Mouse (Mus musculus) small intestine, adult 2 months (tissue): ENCODE results near the gene Plek. TPM values are rescaled to one million over a fixed set of nuclear protein-coding genes. Genes with fewer than 3 reads are reported as not detected.

ENCODE experiments used
- H3K27ac ChIP-seq: fragments of 200-500 bp; 2 replicates; pipeline ENCODE4 v1.5.1; 2012; ENCODE audit warnings: low read depth, low read length, control low read depth, inconsistent platforms; ENCODE audit not compliant: insufficient read depth
- H3K27me3 ChIP-seq: fragments of 200-500 bp; 2 replicates; pipeline ENCODE4 v1.6.1; 2012; ENCODE audit warnings: mild to moderate bottlenecking, moderate library complexity, low read length, inconsistent platforms; ENCODE audit not compliant: control insufficient read depth, insufficient read depth
- H3K36me3 ChIP-seq: fragments of 200-500 bp; 2 replicates; pipeline ENCODE4 v1.6.1; 2012; ENCODE audit warnings: mild to moderate bottlenecking, low read length, control low read depth, inconsistent platforms; ENCODE audit not compliant: control insufficient read depth, insufficient read depth
- H3K4me1 ChIP-seq: fragments of 200-500 bp; 2 replicates; pipeline ENCODE4 v1.6.1; 2012; ENCODE audit warnings: low read length, inconsistent platforms, mixed read lengths; ENCODE audit not compliant: control insufficient read depth, insufficient read depth, insufficient read length
- H3K4me3 ChIP-seq: fragments of 200-500 bp; 2 replicates; pipeline ENCODE4 v1.5.1; 2012; ENCODE audit warnings: low read depth, mild to moderate bottlenecking, control low read depth, inconsistent platforms, low read length, moderate library complexity
- CTCF ChIP-seq: fragments of 200-500 bp; IDR thresholded peaks from 2 replicates; pipeline ENCODE4 v1.5.1; 2012; ENCODE audit warnings: low read depth, mild to moderate bottlenecking, control low read depth, inconsistent platforms, low read length, moderate library complexity, mixed read lengths; ENCODE audit not compliant: insufficient replicate concordance, insufficient read length; ENCODE audit errors: extremely low read depth
- POLR2A ChIP-seq: fragments of 200-500 bp; IDR thresholded peaks from 2 replicates; pipeline ENCODE4 v1.6.1; 2012; ENCODE audit warnings: low read depth, mild to moderate bottlenecking, control low read depth, inconsistent platforms, low read length, moderate library complexity
- WGBS: fragments of 180-500 bp; shearing (Covaris S2); methylation state at CpG from one replicate; pipeline ENCODE4 v1.1.7; 2018; 5-methylcytosine and 5-hydroxymethylcytosine counted together
- polyA plus RNA-seq: library from polyadenylated mRNA; depleted of rRNA; stranded (reverse); fragments of >200 nt; gene quantifications from 2 replicates; pipeline ENCODE4 v1.2.3, GENCODE M21; 2012; rRNA removed

Plek gene
- polyA plus RNA-seq, 1 experiment, result 0.33 TPM

DNA sequence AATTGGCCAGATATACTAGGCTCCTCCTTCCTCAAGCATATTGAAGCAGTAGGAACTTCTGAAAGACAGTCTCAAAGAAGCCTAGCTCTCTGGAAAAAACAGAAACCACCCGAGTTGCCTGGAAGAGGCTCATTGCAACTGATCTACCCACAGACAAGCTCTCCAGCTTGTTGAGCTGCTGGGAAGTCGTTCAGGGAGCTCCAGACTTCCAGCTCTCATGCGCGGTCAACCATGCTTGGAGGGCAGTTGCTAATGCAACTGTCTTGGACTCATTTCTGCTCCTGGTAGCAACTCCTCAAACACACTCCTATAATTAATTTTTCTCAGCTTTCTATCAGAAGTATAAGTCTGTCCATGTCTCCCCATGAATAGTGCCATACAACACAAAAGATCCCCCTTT, 109.2 kb downstream of the Plek start:
- H3K4me3 ChIP-seq, result no peak overlapping the region
- 74% methylated on average over 4 of the region's 4 CpGs for WGBS
- H3K36me3 ChIP-seq, result no peaks in the 10 kb centered on the region
- no peaks in the 10 kb centered on the region for H3K27me3 ChIP-seq
- H3K4me1 ChIP-seq, result peaks cover 5% of the 10 kb centered on the region; the same call in 1 of the 2 replicates
- no peak overlapping the region for H3K27ac ChIP-seq
- TF ChIP-seq CTCF (no peak), POLR2A (no peak)

DNA sequence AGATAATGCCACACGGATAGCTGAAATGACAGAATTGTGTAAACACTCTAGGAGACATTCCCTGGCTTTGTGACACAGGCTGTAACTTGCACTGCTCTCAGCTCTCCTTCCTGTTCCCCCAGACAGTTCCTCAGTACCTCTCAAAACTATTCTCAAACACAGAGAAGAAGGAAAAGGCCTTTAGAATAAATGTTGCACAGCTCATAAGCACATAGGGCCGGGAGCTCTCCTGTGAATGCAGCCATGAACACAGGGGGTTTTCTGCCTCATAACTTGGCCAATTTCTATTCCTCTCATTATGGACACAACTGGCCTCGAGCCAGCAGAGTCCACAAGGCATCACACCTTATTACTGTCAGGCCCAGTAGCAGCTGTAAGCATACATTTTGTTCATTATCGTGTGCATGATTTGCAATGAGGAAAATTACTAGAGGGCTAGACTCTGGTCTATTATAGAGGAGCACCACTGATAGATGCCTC, 110.2 kb downstream of the Plek start:
- WGBS, result 18% methylated on average over 4 of the region's 4 CpGs
- TF ChIP-seq CTCF (no peak), POLR2A (no peak)
- no peaks in the 10 kb centered on the region for H3K27me3 ChIP-seq

DNA sequence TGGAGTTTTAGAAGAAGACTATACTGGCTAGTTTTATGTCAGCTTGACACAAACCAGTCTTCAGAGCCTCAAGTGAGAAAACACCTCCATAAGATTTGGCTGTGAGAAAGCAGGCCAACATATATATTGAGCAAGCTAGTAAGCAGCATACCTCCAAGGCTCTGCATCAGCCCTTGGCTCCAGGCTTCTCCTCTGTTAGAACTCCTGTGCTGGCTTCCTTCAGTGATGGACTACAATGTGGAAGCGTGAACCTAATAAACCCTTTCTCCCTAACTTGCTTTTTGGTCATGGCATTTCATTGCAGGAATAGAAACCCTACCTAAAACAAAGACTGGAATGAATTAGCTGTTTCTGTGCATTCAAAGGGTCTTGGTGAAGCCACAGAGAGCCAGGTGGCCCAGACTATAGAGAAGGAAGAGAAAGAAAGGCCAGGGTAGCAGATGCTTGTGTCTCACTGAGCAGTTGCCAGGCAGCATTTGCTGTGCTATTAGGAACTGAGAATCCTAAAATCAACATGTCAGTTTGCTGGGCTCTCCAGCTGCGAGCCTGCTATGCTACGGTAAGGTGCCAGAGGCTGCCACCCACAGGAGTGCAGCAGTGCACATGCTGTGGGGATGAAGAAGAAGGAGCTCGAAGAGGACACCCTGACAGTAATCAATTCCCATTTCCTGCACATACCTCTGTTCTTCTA, 110.9 kb downstream of the Plek start:
- Histone ChIP-seq H3K4me1 (peaks cover 5% of the 10 kb centered on the region; the same call in 1 of the 2 replicates), H3K27me3 (no peaks in the 10 kb centered on the region), H3K27ac (no peak overlapping the region), H3K4me3 (no peak overlapping the region), H3K36me3 (no peaks in the 10 kb centered on the region)
- 52% methylated on average over 4 of the region's 4 CpGs for WGBS
- TF ChIP-seq POLR2A, result no peak

More for the DNA sequence above, 110.2 kb downstream of the Plek start:
- peaks cover 5% of the 10 kb centered on the region; the same call in 1 of the 2 replicates for H3K4me1 ChIP-seq
- H3K27ac ChIP-seq, result no peak overlapping the region
- H3K36me3 ChIP-seq, result no peaks in the 10 kb centered on the region
- no peak overlapping the region for H3K4me3 ChIP-seq

DNA sequence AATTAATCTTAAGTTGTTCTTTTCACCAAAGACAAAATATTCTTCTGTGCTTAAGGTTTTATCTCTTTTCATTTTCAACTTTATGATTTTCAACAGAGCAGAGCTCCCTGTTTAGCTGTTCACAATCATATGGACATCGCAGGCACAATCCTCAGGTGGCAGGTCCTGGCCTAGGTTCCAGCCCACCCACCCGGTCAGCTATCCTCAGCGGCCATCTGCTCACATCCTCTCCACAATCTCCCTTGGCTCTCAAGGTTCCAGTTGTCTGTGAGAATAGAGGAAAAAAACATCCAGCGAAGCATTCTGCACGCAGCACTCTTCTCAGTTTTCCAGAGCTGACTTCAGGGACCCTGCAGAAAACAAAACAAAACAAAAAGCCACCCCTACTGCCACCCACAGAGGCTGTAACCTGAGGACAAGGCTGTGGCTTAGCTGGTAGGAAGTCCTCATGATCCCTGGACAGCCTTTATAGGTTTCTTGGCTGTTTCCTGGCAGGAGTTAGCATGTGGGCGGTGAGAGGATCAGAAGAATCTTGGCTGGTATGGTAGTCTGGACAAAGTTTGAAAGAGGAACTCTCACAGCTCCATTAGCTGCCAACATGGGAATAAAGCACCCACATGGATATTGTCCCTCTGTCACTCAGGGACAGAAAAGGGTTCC, 116.5 kb downstream of the Plek start:
- WGBS, result 89% methylated on average over 6 of the region's 6 CpGs
- no peak overlapping the region for H3K4me3 ChIP-seq
- no peak for TF ChIP-seq POLR2A
- TF ChIP-seq CTCF, result no peak
- H3K27me3 ChIP-seq, result no peaks in the 10 kb centered on the region
- H3K36me3 ChIP-seq, result no peaks in the 10 kb centered on the region
- no peaks in the 10 kb centered on the region for H3K4me1 ChIP-seq
- H3K27ac ChIP-seq, result no peak overlapping the region

DNA sequence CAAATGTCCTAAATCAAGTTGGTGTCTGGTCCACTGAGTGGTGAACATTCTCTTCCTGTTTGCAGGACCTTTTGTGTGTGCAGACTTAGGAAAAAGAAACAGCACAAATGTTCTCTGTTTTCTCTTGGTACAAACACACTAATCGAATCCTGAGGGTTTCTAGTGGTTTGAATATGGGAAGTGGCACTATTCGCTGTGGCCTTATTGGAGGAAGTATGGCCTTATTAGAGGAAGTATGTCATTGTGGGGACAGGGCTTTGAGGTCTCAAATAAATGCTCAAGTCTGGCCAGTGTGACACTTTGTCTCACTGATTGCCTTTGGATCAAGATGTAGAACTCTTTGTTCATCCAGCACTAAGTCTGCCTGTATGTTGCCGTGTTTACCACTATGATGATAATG, 120.0 kb downstream of the Plek start:
- H3K27me3 ChIP-seq, result no peaks in the 10 kb centered on the region; the same call in 1 of the 2 replicates
- no peaks in the 10 kb centered on the region for H3K4me1 ChIP-seq
- H3K36me3 ChIP-seq, result no peaks in the 10 kb centered on the region
- no peak overlapping the region for H3K27ac ChIP-seq
- 86% methylated on average over 3 of the region's 3 CpGs for WGBS
- no peak overlapping the region for H3K4me3 ChIP-seq
- TF ChIP-seq CTCF (no peak), POLR2A (no peak)

Other genes with a start within 250 kb of the Plek start
- 0.16 and 0.18 TPM in 2 replicates for gene Fbxo48, start 101.0 kb downstream of the Plek start, polyA plus RNA-seq
- 1.4 and 2.7 TPM in 2 replicates for gene Cnrip1, start 795 bp downstream of the Plek start, polyA plus RNA-seq
- 7.9 and 33.2 TPM in 2 replicates for gene Ppp3r1, start 106.9 kb upstream of the Plek start, polyA plus RNA-seq
- 2.3 and 3.3 TPM in 2 replicates for gene Wdr92, start 129.7 kb upstream of the Plek start, polyA plus RNA-seq
- 1.5 and 1.8 TPM in 2 replicates for gene Pno1, start 159.2 kb upstream of the Plek start, polyA plus RNA-seq
- gene C1d, start 205.2 kb upstream of the Plek start, polyA plus RNA-seq, result 0.09 and 1.5 TPM in 2 replicates